Mouse (Mus musculus): ENCODE measurements at regions not wholly inside any gene's neighbourhood (a gene's known extent, or its start where the extent isn't known, plus 50 kb on each side); places are given as distances from the start of the nearest gene placed in this dataset.

- H3K4me2 ChIP-seq, result no peak overlapping the region
- H3K4me1 ChIP-seq, result no peaks in the 10 kb centered on the region
- no peaks in the 10 kb centered on the region for H3K27me3 ChIP-seq (replicated peaks)
- H3K9me3 ChIP-seq (replicated peaks), result no peaks in the 10 kb centered on the region
- ATAC-seq (ENCODE audit: low FRiP score), result no peak
- H3K4me3 ChIP-seq (replicated peaks), result no peak overlapping the region
- no peak overlapping the region for H3K9ac ChIP-seq (replicated peaks)
- WGBS, result 79% methylated on average over 4 of the region's 4 CpGs
- H3K36me3 ChIP-seq, result no peaks in the 10 kb centered on the region
- no peak overlapping the region for H3K27ac ChIP-seq (replicated peaks)
Measured at GRCm38 (mm10) chr3:99632309-99632708, 252.9 kb upstream of the Spag17 start.

- H3K27me3 ChIP-seq (replicated peaks), result no peaks in the 10 kb centered on the region
- no peaks in the 10 kb centered on the region for H3K36me3 ChIP-seq
- no peak for ATAC-seq (ENCODE audit: low FRiP score)
- no peaks in the 10 kb centered on the region for H3K4me1 ChIP-seq
- no peak overlapping the region for H3K9ac ChIP-seq (replicated peaks)
- WGBS, result 74% methylated on average over 8 of the region's 8 CpGs
- no peaks in the 10 kb centered on the region for H3K9me3 ChIP-seq (replicated peaks)
- no peak overlapping the region for H3K4me3 ChIP-seq (replicated peaks)
- H3K27ac ChIP-seq (replicated peaks), result no peak overlapping the region
- H3K4me2 ChIP-seq, result no peak overlapping the region
Measured at GRCm38 (mm10) chr3:99641343-99642106, 243.7 kb upstream of the Spag17 start.

- Histone ChIP-seq H3K4me3 (replicated peaks) (no peak overlapping the region), H3K4me1 (no peaks in the 10 kb centered on the region), H3K4me2 (no peak overlapping the region), H3K27ac (replicated peaks) (no peak overlapping the region), H3K9ac (replicated peaks) (no peak overlapping the region), H3K27me3 (replicated peaks) (no peaks in the 10 kb centered on the region), H3K36me3 (no peaks in the 10 kb centered on the region), H3K9me3 (replicated peaks) (no peaks in the 10 kb centered on the region)
- ATAC-seq (ENCODE audit: low FRiP score), result no peak
- WGBS, result 58% methylated on average over 1 of the region's 1 CpGs
Measured at GRCm38 (mm10) chr3:99644910-99645309, 240.3 kb upstream of the Spag17 start.

- WGBS, result 71% methylated on average over 4 of the region's 4 CpGs
- no peak for ATAC-seq (ENCODE audit: low FRiP score)
Measured at GRCm38 (mm10) chr3:99645318-99645717, 239.9 kb upstream of the Spag17 start.

GRCm38 (mm10) chr3:99657617-99658016, 227.6 kb upstream of the Spag17 start:
- H3K4me3 ChIP-seq (replicated peaks), result no peak overlapping the region
- no peak overlapping the region for H3K4me2 ChIP-seq
- WGBS, result 94% methylated on average over 5 of the region's 5 CpGs
- no peaks in the 10 kb centered on the region for H3K4me1 ChIP-seq
- no peaks in the 10 kb centered on the region for H3K36me3 ChIP-seq
- H3K27ac ChIP-seq (replicated peaks), result no peak overlapping the region
- H3K9ac ChIP-seq (replicated peaks), result no peak overlapping the region
- no peaks in the 10 kb centered on the region for H3K27me3 ChIP-seq (replicated peaks)
- no peak for ATAC-seq (ENCODE audit: low FRiP score)
- H3K9me3 ChIP-seq (replicated peaks), result no peaks in the 10 kb centered on the region

More at GRCm38 (mm10) chr3:99645318-99645717, 239.9 kb upstream of the Spag17 start:
- no peaks in the 10 kb centered on the region for H3K9me3 ChIP-seq (replicated peaks)
- no peaks in the 10 kb centered on the region for H3K27me3 ChIP-seq (replicated peaks)
- H3K4me3 ChIP-seq (replicated peaks), result no peak overlapping the region
- no peak overlapping the region for H3K4me2 ChIP-seq
- no peaks in the 10 kb centered on the region for H3K36me3 ChIP-seq
- H3K9ac ChIP-seq (replicated peaks), result no peak overlapping the region
- H3K4me1 ChIP-seq, result no peaks in the 10 kb centered on the region
- H3K27ac ChIP-seq (replicated peaks), result no peak overlapping the region

GRCm38 (mm10) chr3:99663783-99664182, 221.4 kb upstream of the Spag17 start:
- Histone ChIP-seq H3K9me3 (replicated peaks) (no peaks in the 10 kb centered on the region), H3K27me3 (replicated peaks) (no peaks in the 10 kb centered on the region), H3K4me1 (peaks cover 8% of the 10 kb centered on the region; the same call in 1 of the 2 replicates), H3K27ac (replicated peaks) (no peak overlapping the region), H3K4me3 (replicated peaks) (no peak overlapping the region), H3K36me3 (no peaks in the 10 kb centered on the region), H3K4me2 (no peak overlapping the region), H3K9ac (replicated peaks) (no peak overlapping the region)
- ATAC-seq (ENCODE audit: low FRiP score), result no peak
- WGBS, result 46% methylated on average over 6 of the region's 6 CpGs

GRCm38 (mm10) chr3:99665363-99665762, 219.8 kb upstream of the Spag17 start:
- peaks cover 8% of the 10 kb centered on the region; the same call in 1 of the 2 replicates for H3K4me1 ChIP-seq
- no peak overlapping the region for H3K4me2 ChIP-seq
- 75% methylated on average over 5 of the region's 5 CpGs for WGBS
- no peak overlapping the region for H3K4me3 ChIP-seq (replicated peaks)
- no peak for ATAC-seq (ENCODE audit: low FRiP score)
- H3K9me3 ChIP-seq (replicated peaks), result no peaks in the 10 kb centered on the region
- H3K27ac ChIP-seq (replicated peaks), result no peak overlapping the region
- no peaks in the 10 kb centered on the region for H3K27me3 ChIP-seq (replicated peaks)
- no peak overlapping the region for H3K9ac ChIP-seq (replicated peaks)
- no peaks in the 10 kb centered on the region for H3K36me3 ChIP-seq

GRCm38 (mm10) chr3:99665902-99666768, 219.1 kb upstream of the Spag17 start:
- no peaks in the 10 kb centered on the region for H3K9me3 ChIP-seq (replicated peaks)
- no peak overlapping the region for H3K4me3 ChIP-seq (replicated peaks)
- no peaks in the 10 kb centered on the region for H3K27me3 ChIP-seq (replicated peaks)
- peak overlapping the region; percentile 9; the same call in 1 of the 2 replicates for H3K4me2 ChIP-seq
- peak; percentile 63 for ATAC-seq (ENCODE audit: low FRiP score)
- no peak overlapping the region for H3K27ac ChIP-seq (replicated peaks)
- H3K4me1 ChIP-seq, result peaks cover 8% of the 10 kb centered on the region; the same call in 1 of the 2 replicates
- no peak overlapping the region for H3K9ac ChIP-seq (replicated peaks)
- WGBS, result 12% methylated on average over 10 of the region's 10 CpGs
- no peaks in the 10 kb centered on the region for H3K36me3 ChIP-seq

GRCm38 (mm10) chr3:99674145-99674544, 211.1 kb upstream of the Spag17 start:
- Histone ChIP-seq H3K27me3 (replicated peaks) (no peaks in the 10 kb centered on the region), H3K9ac (replicated peaks) (no peak overlapping the region), H3K36me3 (no peaks in the 10 kb centered on the region), H3K27ac (replicated peaks) (no peak overlapping the region), H3K9me3 (replicated peaks) (no peaks in the 10 kb centered on the region), H3K4me1 (no peaks in the 10 kb centered on the region), H3K4me3 (replicated peaks) (no peak overlapping the region), H3K4me2 (no peak overlapping the region)
- 90% methylated on average over 2 of the region's 2 CpGs for WGBS
- no peak for ATAC-seq (ENCODE audit: low FRiP score)

- H3K4me3 ChIP-seq (replicated peaks), result no peak overlapping the region
- no peaks in the 10 kb centered on the region for H3K4me1 ChIP-seq
- no peak overlapping the region for H3K9ac ChIP-seq (replicated peaks)
- H3K27me3 ChIP-seq (replicated peaks), result no peaks in the 10 kb centered on the region
- no peak for ATAC-seq (ENCODE audit: low FRiP score)
- WGBS, result 83% methylated on average over 4 of the region's 4 CpGs
- H3K4me2 ChIP-seq, result no peak overlapping the region
- H3K36me3 ChIP-seq, result no peaks in the 10 kb centered on the region
- no peaks in the 10 kb centered on the region for H3K9me3 ChIP-seq (replicated peaks)
- H3K27ac ChIP-seq (replicated peaks), result no peak overlapping the region
Measured at GRCm38 (mm10) chr3:99709506-99709905, 175.7 kb upstream of the Spag17 start.

- H3K36me3 ChIP-seq, result no peaks in the 10 kb centered on the region
- WGBS, result 47% methylated on average over 4 of the region's 4 CpGs
- ATAC-seq (ENCODE audit: low FRiP score), result no peak
- H3K27ac ChIP-seq (replicated peaks), result no peak overlapping the region
- H3K4me1 ChIP-seq, result no peaks in the 10 kb centered on the region
- no peaks in the 10 kb centered on the region for H3K9me3 ChIP-seq (replicated peaks)
- no peak overlapping the region for H3K4me2 ChIP-seq
- H3K27me3 ChIP-seq (replicated peaks), result no peaks in the 10 kb centered on the region
- H3K9ac ChIP-seq (replicated peaks), result no peak overlapping the region
- H3K4me3 ChIP-seq (replicated peaks), result no peak overlapping the region
Measured at GRCm38 (mm10) chr3:99716381-99716780, 168.8 kb upstream of the Spag17 start.

Measured in neural tube, embryonic 15.5 days (tissue).